Mouse (Mus musculus) small intestine, adult 2 months (tissue): Measurements from ENCODE around the gene Umad1.

Source experiments
- CTCF ChIP-seq: fragments of 200-500 bp; IDR thresholded peaks from 2 replicates; pipeline ENCODE4 v1.5.1; 2012; ENCODE audit warnings: low read depth, mild to moderate bottlenecking, control low read depth, inconsistent platforms, low read length, moderate library complexity, mixed read lengths; ENCODE audit not compliant: insufficient replicate concordance, insufficient read length; ENCODE audit errors: extremely low read depth
- POLR2A ChIP-seq: fragments of 200-500 bp; IDR thresholded peaks from 2 replicates; pipeline ENCODE4 v1.6.1; 2012; ENCODE audit warnings: low read depth, mild to moderate bottlenecking, control low read depth, inconsistent platforms, low read length, moderate library complexity

- TF ChIP-seq POLR2A (no peak), CTCF (no peak)
Measured at GRCm38 (mm10) chr6:8395061-8395460, 136.0 kb downstream of the Umad1 start.
